Mouse (Mus musculus) E14TG2a.4 (cell line): ENCODE results near the gene Cplx2.

Experiments
- CTCF ChIP-seq: conservative IDR thresholded peaks from 2 replicates; pipeline ENCODE4 v1.5.1; 2014; ENCODE audit warnings: low read length
- NANOG ChIP-seq: IDR thresholded peaks from 2 replicates; pipeline ENCODE4 v1.6.1; 2014; ENCODE audit warnings: borderline replicate concordance, low read length, mixed read lengths
- POU5F1 ChIP-seq: IDR thresholded peaks from 2 replicates; pipeline ENCODE4 v1.6.1; 2014; ENCODE audit warnings: low read length, borderline replicate concordance

DNA sequence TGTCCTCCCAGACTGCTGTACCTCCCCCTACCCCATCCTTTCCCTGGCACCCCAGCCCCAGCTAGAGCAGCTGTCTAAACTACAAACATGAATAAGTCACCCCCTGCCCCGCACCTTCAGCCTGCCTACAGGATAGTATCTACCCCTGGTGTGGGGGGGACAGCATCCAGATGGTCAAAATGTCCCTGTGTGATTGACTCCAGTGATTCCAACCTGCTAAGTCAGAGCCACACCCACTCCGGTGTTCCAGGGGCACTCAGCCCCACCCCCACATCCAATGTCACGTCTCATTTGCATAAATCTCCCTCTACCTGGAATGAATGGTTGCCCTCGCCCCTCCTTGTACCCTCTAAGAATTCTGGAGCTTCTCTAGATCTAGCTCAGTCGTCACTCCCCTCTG, 13.4 kb downstream of the Cplx2 start:
- no peak for TF ChIP-seq CTCF
- TF ChIP-seq NANOG: no peak
- TF ChIP-seq POU5F1: no peak
